Mouse (Mus musculus): ENCODE results near the gene Atp11a. TPM values are rescaled to one million over a fixed set of nuclear protein-coding genes. Genes with fewer than 3 reads are reported as not detected.

The Atp11a gene
- polyA plus RNA-seq, 1 experiment from 2014 or later = 7.4 TPM

- no peak for DNase-seq (ENCODE audit: low spot score)
- WGBS = 90% methylated on average over 6 of the region's 6 CpGs
- no peaks in the 10 kb centered on the region for H3K27me3 ChIP-seq (ENCODE audit: control insufficient read depth, insufficient read depth, low read length)
- TF ChIP-seq EP300 (optimal IDR thresholded peaks at IDR 0.05) = no peak
- TF ChIP-seq CTCF (IDR thresholded peaks at IDR 0.05; ENCODE audit: low read depth) = no peak
- H3K36me3 ChIP-seq (ENCODE audit: control insufficient read depth, insufficient read depth, low read length) = peaks cover 13% of the 10 kb centered on the region
- no peaks in the 10 kb centered on the region for H3K4me1 ChIP-seq (replicated peaks; ENCODE audit: control insufficient read depth, insufficient read depth)
- H3K9ac ChIP-seq (ENCODE audit: low read length) = no peak overlapping the region
- H3K9me3 ChIP-seq (ENCODE audit: control insufficient read depth, low read length) = no peaks in the 10 kb centered on the region
- no peak overlapping the region for H3K27ac ChIP-seq (replicated peaks)
- ATAC-seq (ENCODE audit: low FRiP score, low TSS enrichment) = no peak
- H3K4me2 ChIP-seq (replicated peaks; ENCODE audit: low read depth) = no peak overlapping the region
- no peak overlapping the region for H3K4me3 ChIP-seq (ENCODE audit: low read depth, low read length)
These were observed 89.6 kb downstream of the Atp11a start for GRCm38 (mm10) chr8:12846447-12846846.

- no peak overlapping the region for H3K27ac ChIP-seq (replicated peaks)
- H3K9me3 ChIP-seq (ENCODE audit: control insufficient read depth, low read length) = no peaks in the 10 kb centered on the region
- 68% methylated on average over 10 of the region's 10 CpGs for WGBS
- H3K4me3 ChIP-seq (ENCODE audit: low read depth, low read length) = no peak overlapping the region
- peak; percentile 38; the same call in 1 of the 2 replicates for ATAC-seq (ENCODE audit: low FRiP score, low TSS enrichment)
- TF ChIP-seq EP300 (optimal IDR thresholded peaks at IDR 0.05) (no peak), CTCF (IDR thresholded peaks at IDR 0.05; ENCODE audit: low read depth) (no peak)
- no peak overlapping the region for H3K9ac ChIP-seq (ENCODE audit: low read length)
- H3K4me2 ChIP-seq (replicated peaks; ENCODE audit: low read depth) = no peak overlapping the region
- no peak for DNase-seq (ENCODE audit: low spot score)
- peaks cover 11% of the 10 kb centered on the region for H3K36me3 ChIP-seq (ENCODE audit: control insufficient read depth, insufficient read depth, low read length)
- no peaks in the 10 kb centered on the region for H3K27me3 ChIP-seq (ENCODE audit: control insufficient read depth, insufficient read depth, low read length)
- H3K4me1 ChIP-seq (replicated peaks; ENCODE audit: control insufficient read depth, insufficient read depth) = no peaks in the 10 kb centered on the region
These were observed 94.4 kb downstream of the Atp11a start for GRCm38 (mm10) chr8:12851241-12851640.

GRCm38 (mm10) chr8:12856038-12856437 lies 99.2 kb downstream of the Atp11a start:
- no peaks in the 10 kb centered on the region for H3K4me1 ChIP-seq (replicated peaks; ENCODE audit: control insufficient read depth, insufficient read depth)
- H3K9ac ChIP-seq (ENCODE audit: low read length) = no peak overlapping the region
- H3K27me3 ChIP-seq (ENCODE audit: control insufficient read depth, insufficient read depth, low read length) = no peaks in the 10 kb centered on the region
- DNase-seq (ENCODE audit: low spot score) (no peak), ATAC-seq (ENCODE audit: low FRiP score, low TSS enrichment) (no peak)
- peaks cover 11% of the 10 kb centered on the region; the same call in 1 of the 2 replicates for H3K36me3 ChIP-seq (ENCODE audit: control insufficient read depth, insufficient read depth, low read length)
- WGBS = 74% methylated on average over 15 of the region's 15 CpGs
- no peak overlapping the region for H3K4me3 ChIP-seq (ENCODE audit: low read depth, low read length)
- no peak overlapping the region for H3K27ac ChIP-seq (replicated peaks)
- H3K9me3 ChIP-seq (ENCODE audit: control insufficient read depth, low read length) = no peaks in the 10 kb centered on the region
- H3K4me2 ChIP-seq (replicated peaks; ENCODE audit: low read depth) = no peak overlapping the region
- TF ChIP-seq EP300 (optimal IDR thresholded peaks at IDR 0.05) = no peak
- TF ChIP-seq CTCF (IDR thresholded peaks at IDR 0.05; ENCODE audit: low read depth) = no peak

GRCm38 (mm10) chr8:12863061-12863460 lies 106.2 kb downstream of the Atp11a start:
- WGBS = 89% methylated on average over 3 of the region's 3 CpGs
- Histone ChIP-seq H3K4me2 (replicated peaks; ENCODE audit: low read depth) (no peak overlapping the region), H3K27me3 (ENCODE audit: control insufficient read depth, insufficient read depth, low read length) (no peaks in the 10 kb centered on the region), H3K9me3 (ENCODE audit: control insufficient read depth, low read length) (no peaks in the 10 kb centered on the region), H3K4me3 (ENCODE audit: low read depth, low read length) (no peak overlapping the region), H3K4me1 (replicated peaks; ENCODE audit: control insufficient read depth, insufficient read depth) (no peaks in the 10 kb centered on the region), H3K36me3 (ENCODE audit: control insufficient read depth, insufficient read depth, low read length) (peaks cover 11% of the 10 kb centered on the region; the same call in 1 of the 2 replicates), H3K9ac (ENCODE audit: low read length) (no peak overlapping the region), H3K27ac (replicated peaks) (no peak overlapping the region)
- no peak for TF ChIP-seq CTCF (IDR thresholded peaks at IDR 0.05; ENCODE audit: low read depth)
- no peak for TF ChIP-seq EP300 (optimal IDR thresholded peaks at IDR 0.05)
- DNase-seq (ENCODE audit: low spot score) (no peak), ATAC-seq (ENCODE audit: low FRiP score, low TSS enrichment) (no peak)

- Histone ChIP-seq H3K27me3 (ENCODE audit: control insufficient read depth, insufficient read depth, low read length) (no peaks in the 10 kb centered on the region), H3K9me3 (ENCODE audit: control insufficient read depth, low read length) (no peaks in the 10 kb centered on the region), H3K36me3 (ENCODE audit: control insufficient read depth, insufficient read depth, low read length) (peaks cover 11% of the 10 kb centered on the region; the same call in 1 of the 2 replicates), H3K9ac (ENCODE audit: low read length) (no peak overlapping the region), H3K4me3 (ENCODE audit: low read depth, low read length) (no peak overlapping the region), H3K4me1 (replicated peaks; ENCODE audit: control insufficient read depth, insufficient read depth) (no peaks in the 10 kb centered on the region), H3K27ac (replicated peaks) (no peak overlapping the region), H3K4me2 (replicated peaks; ENCODE audit: low read depth) (no peak overlapping the region)
- no peak for ATAC-seq (ENCODE audit: low FRiP score, low TSS enrichment)
- 84% methylated on average over 14 of the region's 14 CpGs for WGBS
- DNase-seq (ENCODE audit: low spot score) = no peak
- TF ChIP-seq CTCF (IDR thresholded peaks at IDR 0.05; ENCODE audit: low read depth) = no peak
- no peak for TF ChIP-seq EP300 (optimal IDR thresholded peaks at IDR 0.05)
These were observed 106.8 kb downstream of the Atp11a start for GRCm38 (mm10) chr8:12863608-12864007.

- no peak overlapping the region for H3K27ac ChIP-seq (replicated peaks)
- no peak overlapping the region for H3K4me2 ChIP-seq (replicated peaks; ENCODE audit: low read depth)
- peaks cover 6% of the 10 kb centered on the region; the same call in 1 of the 2 replicates for H3K36me3 ChIP-seq (ENCODE audit: control insufficient read depth, insufficient read depth, low read length)
- H3K4me1 ChIP-seq (replicated peaks; ENCODE audit: control insufficient read depth, insufficient read depth) = no peaks in the 10 kb centered on the region
- no peaks in the 10 kb centered on the region for H3K9me3 ChIP-seq (ENCODE audit: control insufficient read depth, low read length)
- DNase-seq (ENCODE audit: low spot score) = no peak
- no peak overlapping the region for H3K4me3 ChIP-seq (ENCODE audit: low read depth, low read length)
- TF ChIP-seq EP300 (optimal IDR thresholded peaks at IDR 0.05) (no peak), CTCF (IDR thresholded peaks at IDR 0.05; ENCODE audit: low read depth) (peak; percentile 46)
- ATAC-seq (ENCODE audit: low FRiP score, low TSS enrichment) = no peak
- H3K27me3 ChIP-seq (ENCODE audit: control insufficient read depth, insufficient read depth, low read length) = no peaks in the 10 kb centered on the region
- WGBS = 79% methylated on average over 6 of the region's 6 CpGs
- H3K9ac ChIP-seq (ENCODE audit: low read length) = no peak overlapping the region
These were observed 109.0 kb downstream of the Atp11a start for GRCm38 (mm10) chr8:12865790-12866189.
